Mouse (Mus musculus) hindbrain, postnatal 0 days (tissue): ENCODE results near the gene Gngt2. TPM values are rescaled to one million over a fixed set of nuclear protein-coding genes. Genes with fewer than 3 reads are reported as not detected.
A peak's percentile ranks its signal among the peaks of the same experiment; 100 is the strongest.

Experiments
- ATAC-seq: fragments of 200-750 bp; cut with Nextera tagmentation; 2 replicates; pipeline ENCODE4 v1.8.0; 2017; ENCODE audit warnings: mild to moderate bottlenecking, moderate TSS enrichment, moderate library complexity
- DNase-seq: peaks from one replicate; pipeline ENCODE4 v3.0.0-alpha.2; 2015; ENCODE audit warnings: low spot score
- H3K27ac ChIP-seq: fragments of 300-500 bp; sonication (generic); 2 replicates; pipeline ENCODE4 v1.5.1; 2014; ENCODE audit warnings: mild to moderate bottlenecking
- H3K27me3 ChIP-seq: fragments of 300-500 bp; sonication (generic); 2 replicates; pipeline ENCODE4 v1.6.1; 2014; ENCODE audit warnings: low read length, mixed read lengths; ENCODE audit not compliant: insufficient read depth
- H3K36me3 ChIP-seq: fragments of 300-500 bp; sonication (generic); 2 replicates; pipeline ENCODE4 v1.6.1; 2014; ENCODE audit warnings: low read length, mixed read lengths; ENCODE audit not compliant: insufficient read depth
- H3K4me1 ChIP-seq: fragments of 300-500 bp; sonication (generic); 2 replicates; pipeline ENCODE4 v1.6.1; 2014; ENCODE audit warnings: antibody characterized with exemption, low read length, mixed read lengths; ENCODE audit not compliant: insufficient read depth
- H3K4me2 ChIP-seq: fragments of 300-500 bp; sonication (generic); 2 replicates; pipeline ENCODE4 v1.6.1; 2014; ENCODE audit warnings: low read depth, mild to moderate bottlenecking, low read length, moderate library complexity, mixed read lengths
- H3K4me3 ChIP-seq: fragments of 300-500 bp; sonication (generic); 2 replicates; pipeline ENCODE4 v1.5.1; 2014; ENCODE audit warnings: low read length
- H3K9ac ChIP-seq: fragments of 300-500 bp; sonication (generic); replicated peaks from 2 replicates; pipeline ENCODE4 v1.6.1; 2014; ENCODE audit warnings: mild to moderate bottlenecking, low read length, moderate library complexity, mixed read lengths
- H3K9me3 ChIP-seq: fragments of 300-500 bp; sonication (generic); 2 replicates; pipeline ENCODE4 v1.6.1; 2016; ENCODE audit warnings: low read length, mixed read lengths
- CTCF ChIP-seq: IDR thresholded peaks from 2 replicates; pipeline ENCODE4 v1.5.1; 2016; ENCODE audit warnings: antibody characterized with exemption, control low read depth, low read depth
- WGBS: fragments of 180-500 bp; shearing (Covaris S2); extraction: QIAGEN DNeasy Blood & Tissue Kit; methylation state at CpG from one replicate; pipeline ENCODE4 v1.1.7; 2014; 5-methylcytosine and 5-hydroxymethylcytosine counted together
- polyA plus RNA-seq: library from polyadenylated mRNA; unstranded; fragments of >200 nt; fragmentation: Nextera tagmentation; extraction: Ambion mirVana; gene quantifications from 2 replicates; pipeline ENCODE4 v1.2.1, GENCODE M21; 2015
- total RNA-seq: library from RNA; depleted of rRNA; stranded (reverse); fragments of >200 nt; gene quantifications from 2 replicates; pipeline ENCODE4 v1.2.3, GENCODE M21; 2014

The Gngt2 gene
- total and polyA plus RNA-seq, 2 experiments from 2014 or later = 0.63 to 2.9 TPM

DNA sequence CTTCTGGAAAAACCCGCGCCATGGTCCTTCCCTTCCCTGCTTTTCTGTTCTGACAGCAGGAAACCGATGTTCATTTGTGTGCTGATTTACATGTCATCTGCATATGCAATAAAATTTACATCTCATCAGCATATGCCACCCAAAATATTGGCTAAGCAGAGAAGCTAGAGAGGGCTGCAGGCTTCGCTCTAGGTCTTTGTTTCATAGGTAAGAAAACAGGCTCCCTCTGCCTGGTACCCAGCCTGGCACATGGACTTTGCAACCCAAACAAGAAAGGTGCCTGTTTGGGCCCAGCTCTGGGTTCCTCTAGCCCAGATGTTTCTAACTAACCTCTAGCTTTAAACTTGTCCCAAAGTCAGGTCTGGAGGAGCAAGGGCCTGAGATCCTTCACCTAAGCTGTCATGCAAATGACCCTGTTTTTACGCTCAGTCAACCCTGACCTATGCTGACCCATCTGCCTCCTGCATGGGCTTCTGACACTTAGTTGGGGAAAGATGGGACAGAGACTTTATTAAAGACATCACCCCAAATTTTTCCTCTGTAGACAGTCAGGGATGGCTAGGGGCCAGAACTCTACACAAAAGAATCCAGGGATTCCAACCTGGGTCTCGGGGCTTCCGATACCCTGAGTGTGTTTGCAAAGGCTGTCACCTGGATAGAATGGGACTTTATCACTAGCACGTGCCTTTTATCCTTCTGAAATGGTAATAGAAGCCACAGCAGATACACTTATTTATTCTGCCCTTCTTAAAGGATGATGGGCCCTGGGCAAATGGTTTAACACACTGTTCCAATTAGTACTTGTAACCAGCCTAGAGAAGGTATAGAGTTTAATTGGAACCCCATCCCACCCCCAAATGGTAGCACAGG is 2.2 kb downstream of the Gngt2 start:
- ATAC-seq (no peak), DNase-seq (no peak)
- H3K4me3 ChIP-seq = no peak overlapping the region
- no peaks in the 10 kb centered on the region for H3K9me3 ChIP-seq
- no peak overlapping the region for H3K27ac ChIP-seq
- H3K9ac ChIP-seq = no peak overlapping the region
- peaks cover 9% of the 10 kb centered on the region; the same call in 1 of the 2 replicates for H3K4me1 ChIP-seq
- H3K27me3 ChIP-seq = peaks cover 7% of the 10 kb centered on the region
- no peaks in the 10 kb centered on the region for H3K36me3 ChIP-seq
- 63% methylated on average over 8 of the region's 8 CpGs for WGBS
- no peak for TF ChIP-seq CTCF
- H3K4me2 ChIP-seq = no peak overlapping the region

- WGBS = 80% methylated on average over 5 of the region's 5 CpGs
- no peak for DNase-seq
Measured at GRCm38 (mm10) chr11:95840694-95841497, 3.9 kb downstream of the Gngt2 start.

DNA sequence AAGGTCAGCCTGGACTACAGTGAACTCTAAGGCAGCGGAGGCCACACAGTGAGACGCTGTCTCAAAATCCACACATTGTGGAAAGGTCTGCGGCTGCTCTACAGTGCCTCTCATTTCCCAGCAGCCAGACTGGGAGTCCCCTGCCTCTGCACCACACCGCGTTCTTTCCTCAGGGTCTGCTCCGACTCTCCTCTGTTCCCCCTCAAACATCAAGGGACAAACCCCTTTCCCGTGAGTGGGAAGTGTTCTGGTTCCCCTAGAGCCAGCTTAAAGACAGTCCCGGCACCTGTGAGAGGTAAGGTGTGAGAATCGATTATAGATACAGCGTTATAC is 4.4 kb downstream of the Gngt2 start:
- DNase-seq (no peak), ATAC-seq (no peak)
- Histone ChIP-seq H3K4me1 (peaks cover 3% of the 10 kb centered on the region; the same call in 1 of the 2 replicates), H3K9ac (no peak overlapping the region), H3K9me3 (no peaks in the 10 kb centered on the region), H3K4me2 (no peak overlapping the region), H3K27ac (no peak overlapping the region), H3K36me3 (no peaks in the 10 kb centered on the region), H3K4me3 (no peak overlapping the region), H3K27me3 (no peaks in the 10 kb centered on the region)
- no peak for TF ChIP-seq CTCF
- WGBS = 62% methylated on average over 10 of the region's 10 CpGs

More at GRCm38 (mm10) chr11:95840694-95841497, 3.9 kb downstream of the Gngt2 start:
- Histone ChIP-seq H3K27ac (no peak overlapping the region), H3K9me3 (no peaks in the 10 kb centered on the region), H3K4me3 (no peak overlapping the region), H3K27me3 (no peaks in the 10 kb centered on the region), H3K9ac (no peak overlapping the region), H3K4me1 (peaks cover 9% of the 10 kb centered on the region; the same call in 1 of the 2 replicates), H3K36me3 (no peaks in the 10 kb centered on the region), H3K4me2 (no peak overlapping the region)
- no peak for TF ChIP-seq CTCF
- no peak for ATAC-seq

DNA sequence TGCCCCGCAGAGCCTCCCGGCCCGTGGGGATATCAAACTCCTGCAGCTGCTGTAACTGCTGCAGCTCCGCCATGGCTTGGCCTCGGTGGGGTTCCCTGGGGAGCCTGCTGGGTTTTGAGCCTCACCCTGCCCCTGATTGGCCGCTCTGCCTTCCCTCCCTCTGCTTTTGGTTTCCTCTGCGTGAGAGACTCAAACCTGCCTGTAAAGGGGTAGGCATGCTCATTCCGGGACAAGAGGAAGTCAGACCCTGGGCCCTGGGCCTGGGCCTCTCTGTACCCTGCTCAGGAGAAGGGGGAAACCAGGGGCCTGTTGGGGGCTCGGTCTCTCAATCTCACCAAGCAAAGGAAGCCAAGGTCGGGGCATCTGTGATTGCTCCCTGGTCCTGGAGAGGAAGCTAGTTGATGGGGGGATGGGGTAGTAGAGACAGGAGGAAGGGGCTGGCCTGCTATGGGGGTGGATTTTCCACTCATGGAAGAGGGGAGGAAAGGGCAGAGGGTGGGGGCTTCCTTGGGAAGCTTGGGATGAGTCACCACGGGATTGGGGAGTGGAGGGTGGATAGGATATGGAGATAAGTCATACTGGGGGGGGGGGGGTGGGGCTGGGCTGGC is 5.2 kb downstream of the Gngt2 start, which contains the start of gene Abi3:
Gene Abi3, minus strand, starts transcription at position 403 of the 608 bp plus-strand sequence.
- no peak for DNase-seq
- H3K27me3 ChIP-seq = no peaks in the 10 kb centered on the region
- H3K9ac ChIP-seq = no peak within 1 kb of the TSS
- 16% methylated on average over 11 of the region's 11 CpGs for WGBS
- no peak for TF ChIP-seq CTCF
- H3K4me3 ChIP-seq = no peak within 1 kb of the TSS
- no peaks in the 10 kb centered on the region for H3K9me3 ChIP-seq
- no peak within 1 kb of the TSS for H3K27ac ChIP-seq
- H3K36me3 ChIP-seq = no peaks in the 10 kb centered on the region
- ATAC-seq = no peak
- H3K4me1 ChIP-seq = no peaks in the 10 kb centered on the region
- H3K4me2 ChIP-seq = peak within 1 kb of the TSS; percentile 2; the same call in 1 of the 2 replicates

GRCm38 (mm10) chr11:95842953-95843352 is 5.9 kb downstream of the Gngt2 start:
- 74% methylated on average over 5 of the region's 5 CpGs for WGBS
- TF ChIP-seq CTCF = no peak
- Histone ChIP-seq H3K27ac (no peak overlapping the region), H3K36me3 (no peaks in the 10 kb centered on the region), H3K4me3 (no peak overlapping the region), H3K4me1 (no peaks in the 10 kb centered on the region), H3K9ac (no peak overlapping the region), H3K4me2 (no peak overlapping the region), H3K27me3 (no peaks in the 10 kb centered on the region), H3K9me3 (no peaks in the 10 kb centered on the region)
- DNase-seq = no peak
- no peak for ATAC-seq

- no peaks in the 10 kb centered on the region for H3K9me3 ChIP-seq
- no peak overlapping the region for H3K4me2 ChIP-seq
- no peak for TF ChIP-seq CTCF
- H3K9ac ChIP-seq = no peak overlapping the region
- DNase-seq (no peak), ATAC-seq (no peak)
- no peak overlapping the region for H3K4me3 ChIP-seq
- H3K4me1 ChIP-seq = no peaks in the 10 kb centered on the region
- H3K27me3 ChIP-seq = no peaks in the 10 kb centered on the region
- WGBS = 55% methylated on average over 6 of the region's 6 CpGs
- H3K27ac ChIP-seq = no peak overlapping the region
- no peaks in the 10 kb centered on the region for H3K36me3 ChIP-seq
Measured at GRCm38 (mm10) chr11:95843421-95843950, 6.5 kb downstream of the Gngt2 start.
